Mouse (Mus musculus): ENCODE measurements around the gene Bfsp2.
A peak's percentile ranks its signal among the peaks of the same experiment; 100 is the strongest.

Bfsp2 gene

GRCm38 (mm10) chr9:103480044-103480576 is at the start of gene Bfsp2:
Gene Bfsp2 (minus strand): TSS chr9:103480420.
- no peak for DNase-seq (ENCODE audit: low spot score)

GRCm38 (mm10) chr9:103525041-103525537 is 44.9 kb upstream of the Bfsp2 start:
- DNase-seq (ENCODE audit: low spot score) = no peak

- DNase-seq (ENCODE audit: low spot score) = no peak
These were observed 44.4 kb upstream of the Bfsp2 start for GRCm38 (mm10) chr9:103524600-103524999.

- DNase-seq (ENCODE audit: low spot score) = no peak
These were observed 43.7 kb upstream of the Bfsp2 start for GRCm38 (mm10) chr9:103523742-103524403.

GRCm38 (mm10) chr9:103523008-103523407 is 42.8 kb upstream of the Bfsp2 start:
- DNase-seq (ENCODE audit: low spot score) = no peak

- no peak for DNase-seq (ENCODE audit: low spot score)
These were observed 33.7 kb upstream of the Bfsp2 start for GRCm38 (mm10) chr9:103513884-103514283.

- DNase-seq (ENCODE audit: low spot score) = no peak
These were observed 32.0 kb upstream of the Bfsp2 start for GRCm38 (mm10) chr9:103512257-103512656.

- peak; percentile 32 for DNase-seq (ENCODE audit: low spot score)
These were observed 26.9 kb upstream of the Bfsp2 start for GRCm38 (mm10) chr9:103506968-103507584.

GRCm38 (mm10) chr9:103505067-103505466 is 24.8 kb upstream of the Bfsp2 start:
- no peak for DNase-seq (ENCODE audit: low spot score)

GRCm38 (mm10) chr9:103504646-103505045 is 24.4 kb upstream of the Bfsp2 start:
- DNase-seq (ENCODE audit: low spot score) = no peak

GRCm38 (mm10) chr9:103503586-103504298 is 23.5 kb upstream of the Bfsp2 start:
- DNase-seq (ENCODE audit: low spot score) = no peak

GRCm38 (mm10) chr9:103502655-103503054 is 22.4 kb upstream of the Bfsp2 start:
- DNase-seq (ENCODE audit: low spot score) = no peak

GRCm38 (mm10) chr9:103501861-103502364 is 21.7 kb upstream of the Bfsp2 start:
- DNase-seq (ENCODE audit: low spot score) = no peak

- no peak for DNase-seq (ENCODE audit: low spot score)
These were observed 19.1 kb upstream of the Bfsp2 start for GRCm38 (mm10) chr9:103499366-103499765.

- DNase-seq (ENCODE audit: low spot score) = no peak
These were observed 18.5 kb upstream of the Bfsp2 start for GRCm38 (mm10) chr9:103498699-103499098.

- no peak for DNase-seq (ENCODE audit: low spot score)
These were observed 15.2 kb upstream of the Bfsp2 start for GRCm38 (mm10) chr9:103495391-103495790.

- DNase-seq (ENCODE audit: low spot score) = peak; percentile 79
These were observed 14.3 kb upstream of the Bfsp2 start for GRCm38 (mm10) chr9:103494346-103495020.

- DNase-seq (ENCODE audit: low spot score) = no peak
These were observed 11.8 kb upstream of the Bfsp2 start for GRCm38 (mm10) chr9:103491985-103492384.

GRCm38 (mm10) chr9:103490439-103490838 is 10.2 kb upstream of the Bfsp2 start:
- DNase-seq (ENCODE audit: low spot score) = peak; percentile 78

GRCm38 (mm10) chr9:103489883-103490282 is 9.7 kb upstream of the Bfsp2 start:
- no peak for DNase-seq (ENCODE audit: low spot score)

GRCm38 (mm10) chr9:103489096-103489495 is 8.9 kb upstream of the Bfsp2 start:
- DNase-seq (ENCODE audit: low spot score) = no peak

GRCm38 (mm10) chr9:103486262-103486661 is 6.0 kb upstream of the Bfsp2 start:
- no peak for DNase-seq (ENCODE audit: low spot score)
